Mouse (Mus musculus) liver, embryonic 11.5 days (tissue): Measurements from ENCODE around the gene Gm8369. TPM values are rescaled to one million over a fixed set of nuclear protein-coding genes. Genes with fewer than 3 reads are reported as not detected.
"Not testable (repeated sequence)": the region's sequence is repeated elsewhere in the genome, so short reads cannot be mapped to it uniquely, and the experiment has no call there.

Source experiments
- ATAC-seq: fragments of 200-750 bp; cut with Nextera tagmentation; replicated peaks from 2 replicates; pipeline ENCODE4 v1.8.0; 2017; ENCODE audit warnings: moderate number of reproducible peaks, mild to moderate bottlenecking, moderate TSS enrichment, moderate library complexity; ENCODE audit not compliant: low FRiP score
- DNase-seq: peaks from one replicate; pipeline ENCODE4 v3.0.0-alpha.2; 2017; ENCODE audit warnings: low spot score
- H3K27ac ChIP-seq: fragments of 300-500 bp; sonication (generic); 2 replicates; pipeline ENCODE4 v1.5.1; 2014; ENCODE audit warnings: mild to moderate bottlenecking, low read depth, low read length, control low read depth
- H3K27me3 ChIP-seq: fragments of 300-500 bp; sonication (generic); replicated peaks from 2 replicates; pipeline ENCODE4 v1.6.1; 2014; ENCODE audit warnings: low read length, mixed read lengths; ENCODE audit not compliant: control insufficient read depth, insufficient read depth
- H3K36me3 ChIP-seq: fragments of 300-500 bp; sonication (generic); 2 replicates; pipeline ENCODE4 v1.6.1; 2014; ENCODE audit warnings: mild to moderate bottlenecking, low read length, moderate library complexity, mixed read lengths; ENCODE audit not compliant: control insufficient read depth, insufficient read depth
- H3K4me1 ChIP-seq: fragments of 300-500 bp; sonication (generic); replicated peaks from 2 replicates; pipeline ENCODE4 v1.6.1; 2014; ENCODE audit warnings: low read length, mixed read lengths; ENCODE audit not compliant: control insufficient read depth, insufficient read depth
- H3K4me2 ChIP-seq: fragments of 300-500 bp; sonication (generic); 2 replicates; pipeline ENCODE4 v1.6.1; 2014; ENCODE audit warnings: mild to moderate bottlenecking, control low read depth, moderate library complexity
- H3K4me3 ChIP-seq: fragments of 300-500 bp; sonication (generic); 2 replicates; pipeline ENCODE4 v1.5.1; 2014; ENCODE audit warnings: low read depth, low read length, control low read depth
- H3K9ac ChIP-seq: fragments of 300-500 bp; sonication (generic); 2 replicates; pipeline ENCODE4 v1.6.1; 2014; ENCODE audit warnings: low read depth, low read length, control low read depth
- H3K9me3 ChIP-seq: fragments of 300-500 bp; sonication (generic); 2 replicates; pipeline ENCODE4 v1.6.1; 2016; ENCODE audit warnings: low read length, inconsistent platforms, mixed read lengths; ENCODE audit not compliant: control insufficient read depth
- WGBS: fragments of 180-500 bp; shearing (Covaris S2); extraction: QIAGEN DNeasy Blood & Tissue Kit; methylation state at CpG from one replicate; pipeline ENCODE4 v1.1.7; 2014; 5-methylcytosine and 5-hydroxymethylcytosine counted together
- polyA plus RNA-seq: library from polyadenylated mRNA; unstranded; fragments of >200 nt; fragmentation: Nextera tagmentation; extraction: Ambion mirVana; gene quantifications from 2 replicates; pipeline ENCODE4 v1.2.1, GENCODE M21; 2014

Gene Gm8369
- polyA plus RNA-seq, 1 experiment from 2014 or later: not detected

DNA sequence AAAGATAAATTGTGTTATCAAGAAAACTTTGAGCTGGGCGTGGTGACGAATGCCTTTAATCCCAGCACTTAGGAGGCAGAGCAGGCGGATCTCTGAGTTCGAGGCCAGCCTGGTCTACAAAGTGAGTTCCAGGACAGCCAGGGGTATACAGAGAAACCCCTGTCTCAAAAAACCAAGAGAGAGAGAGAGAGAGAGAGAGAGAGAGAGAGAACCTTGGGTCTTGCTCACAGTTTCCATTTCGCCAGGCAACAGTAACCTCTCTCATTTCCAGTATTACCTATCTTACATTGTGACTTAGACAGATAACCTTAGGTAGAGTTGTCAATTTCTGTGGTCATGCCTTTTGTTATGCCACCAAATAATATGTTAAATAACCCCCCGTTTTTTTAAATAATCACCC, 10.6 kb downstream of the Gm8369 start:
- WGBS: 71% methylated on average over 6 of the region's 6 CpGs
- Histone ChIP-seq H3K4me3 (no peak overlapping the region), H3K27me3 (no peaks in the 10 kb centered on the region), H3K27ac (no peak overlapping the region), H3K9me3 (no peaks in the 10 kb centered on the region), H3K36me3 (no peaks in the 10 kb centered on the region), H3K9ac (no peak overlapping the region), H3K4me1 (no peaks in the 10 kb centered on the region), H3K4me2 (no peak overlapping the region)
- DNase-seq (no peak), ATAC-seq (no peak)

GRCm38 (mm10) chr19:11497300-11497699, 11.6 kb downstream of the Gm8369 start:
- not testable (repeated sequence) for DNase-seq, H3K4me3 ChIP-seq, H3K9me3 ChIP-seq, H3K36me3 ChIP-seq, H3K27me3 ChIP-seq, H3K9ac ChIP-seq, H3K4me2 ChIP-seq, H3K27ac ChIP-seq, ATAC-seq, H3K4me1 ChIP-seq
- 71% methylated on average over 1 of the region's 1 CpGs for WGBS

GRCm38 (mm10) chr19:11500796-11501195, 15.1 kb downstream of the Gm8369 start:
- Histone ChIP-seq H3K4me3 (no peak overlapping the region), H3K27ac (no peak overlapping the region), H3K9me3 (no peaks in the 10 kb centered on the region), H3K27me3 (no peaks in the 10 kb centered on the region), H3K4me2 (no peak overlapping the region), H3K4me1 (no peaks in the 10 kb centered on the region), H3K36me3 (no peaks in the 10 kb centered on the region), H3K9ac (no peak overlapping the region)
- no peak for ATAC-seq
- WGBS: 67% methylated on average over 1 of the region's 1 CpGs
- no peak for DNase-seq

- H3K27me3 ChIP-seq: no peaks in the 10 kb centered on the region
- DNase-seq: no peak
- no peak overlapping the region for H3K9ac ChIP-seq
- ATAC-seq: no peak
- 81% methylated on average over 4 of the region's 4 CpGs for WGBS
- no peaks in the 10 kb centered on the region for H3K9me3 ChIP-seq
- H3K27ac ChIP-seq: no peak overlapping the region
- no peak overlapping the region for H3K4me2 ChIP-seq
- no peak overlapping the region for H3K4me3 ChIP-seq
- no peaks in the 10 kb centered on the region for H3K36me3 ChIP-seq
- no peaks in the 10 kb centered on the region for H3K4me1 ChIP-seq
Observed at GRCm38 (mm10) chr19:11501326-11501725, 15.6 kb downstream of the Gm8369 start.

- H3K9me3 ChIP-seq: no peaks in the 10 kb centered on the region
- H3K9ac ChIP-seq: no peak overlapping the region
- H3K4me3 ChIP-seq: no peak overlapping the region
- 76% methylated on average over 1 of the region's 1 CpGs for WGBS
- H3K27me3 ChIP-seq: no peaks in the 10 kb centered on the region
- DNase-seq (no peak), ATAC-seq (no peak)
- H3K4me1 ChIP-seq: no peaks in the 10 kb centered on the region
- H3K27ac ChIP-seq: no peak overlapping the region
- no peak overlapping the region for H3K4me2 ChIP-seq
- H3K36me3 ChIP-seq: no peaks in the 10 kb centered on the region
Observed at GRCm38 (mm10) chr19:11504857-11505256, 19.1 kb downstream of the Gm8369 start.

- no peaks in the 10 kb centered on the region for H3K36me3 ChIP-seq
- no peak for DNase-seq
- WGBS: 56% methylated on average over 1 of the region's 1 CpGs
Observed at GRCm38 (mm10) chr19:11513458-11513857, 27.7 kb downstream of the Gm8369 start.

GRCm38 (mm10) chr19:11516246-11516645, 30.5 kb downstream of the Gm8369 start, which contains the start of gene Ms4a6b:
TSS of gene Ms4a6b (plus strand) at chr19:11516512.
- no peaks in the 10 kb centered on the region for H3K27me3 ChIP-seq
- DNase-seq (no peak), ATAC-seq (no peak)
- no peak within 1 kb of the TSS for H3K4me2 ChIP-seq
- no peaks in the 10 kb centered on the region for H3K4me1 ChIP-seq
- no peaks in the 10 kb centered on the region for H3K9me3 ChIP-seq
- no peak within 1 kb of the TSS for H3K9ac ChIP-seq
- no peak within 1 kb of the TSS for H3K4me3 ChIP-seq
- no peaks in the 10 kb centered on the region for H3K36me3 ChIP-seq
- no peak within 1 kb of the TSS for H3K27ac ChIP-seq

More at GRCm38 (mm10) chr19:11513458-11513857, 27.7 kb downstream of the Gm8369 start:
- H3K4me1 ChIP-seq: no peaks in the 10 kb centered on the region
- no peaks in the 10 kb centered on the region for H3K27me3 ChIP-seq
- no peak overlapping the region for H3K4me3 ChIP-seq
- H3K9ac ChIP-seq: no peak overlapping the region
- H3K9me3 ChIP-seq: no peaks in the 10 kb centered on the region
- H3K4me2 ChIP-seq: no peak overlapping the region
- no peak overlapping the region for H3K27ac ChIP-seq
- no peak for ATAC-seq

- DNase-seq: no peak
- no peaks in the 10 kb centered on the region for H3K27me3 ChIP-seq
- H3K4me1 ChIP-seq: no peaks in the 10 kb centered on the region
- no peak overlapping the region for H3K9ac ChIP-seq
- WGBS: 36% methylated on average over 4 of the region's 4 CpGs
- no peak for ATAC-seq
- H3K36me3 ChIP-seq: no peaks in the 10 kb centered on the region
- no peaks in the 10 kb centered on the region for H3K9me3 ChIP-seq
- H3K4me2 ChIP-seq: no peak overlapping the region
- no peak overlapping the region for H3K27ac ChIP-seq
- no peak overlapping the region for H3K4me3 ChIP-seq
Observed at GRCm38 (mm10) chr19:11516845-11517244, 31.1 kb downstream of the Gm8369 start.

DNA sequence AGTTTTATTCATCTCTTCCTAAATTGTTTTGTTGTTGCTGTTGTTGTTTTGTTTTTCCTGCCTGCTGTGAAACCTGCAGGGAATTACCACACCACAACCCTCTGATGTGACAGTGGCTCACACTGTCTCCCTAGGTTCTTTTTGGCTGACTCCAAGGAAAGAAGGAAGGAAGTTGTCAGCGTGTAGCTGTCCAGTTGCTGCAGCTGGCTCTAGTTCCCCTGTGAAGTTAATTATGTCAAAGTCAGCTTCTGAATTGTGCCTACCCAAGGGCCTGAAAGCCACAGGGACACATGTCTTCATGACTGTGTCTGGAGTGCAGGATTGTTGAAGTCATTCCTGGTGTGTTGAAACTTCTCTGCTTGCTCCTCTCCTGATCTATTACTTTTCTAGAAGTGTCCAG, 31.6 kb downstream of the Gm8369 start:
- not testable (repeated sequence) for H3K9ac ChIP-seq, H3K36me3 ChIP-seq, H3K4me2 ChIP-seq, H3K27me3 ChIP-seq, DNase-seq, H3K9me3 ChIP-seq, H3K4me1 ChIP-seq, H3K27ac ChIP-seq, ATAC-seq, H3K4me3 ChIP-seq
- 29% methylated on average over 1 of the region's 1 CpGs for WGBS
